Mouse (Mus musculus) urinary bladder, postnatal 25 days (tissue): ENCODE data around the gene Ubxn2a.

Experiments
- DNase-seq: peaks from one replicate; pipeline ENCODE4 v3.0.0; 2022; ENCODE audit warnings: low spot score

Gene Ubxn2a

DNA sequence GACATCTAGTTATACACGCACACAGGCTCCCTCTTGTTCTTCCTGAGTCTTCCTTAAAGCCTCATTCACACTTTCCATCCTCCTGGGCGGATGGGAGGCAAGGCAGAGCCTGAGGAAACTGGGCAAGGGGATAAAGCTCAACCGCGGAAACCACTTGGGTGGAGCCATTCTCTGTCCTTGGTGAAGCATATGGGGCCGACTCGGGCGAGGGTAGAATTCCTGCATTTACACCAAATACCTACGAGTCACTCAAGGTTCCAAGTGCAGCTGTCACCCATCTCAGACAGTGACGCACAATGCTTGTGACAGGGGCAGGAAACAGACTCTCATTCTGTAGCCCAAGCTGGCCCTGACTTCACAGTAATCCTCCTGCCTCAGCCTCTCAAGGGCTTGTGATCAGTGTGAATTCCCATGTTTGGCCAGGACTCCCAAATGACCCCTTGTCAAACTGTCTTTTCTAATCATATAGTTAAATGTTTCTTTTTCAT is 29.2 kb downstream of the Ubxn2a start:
- DNase-seq, result no peak

DNA sequence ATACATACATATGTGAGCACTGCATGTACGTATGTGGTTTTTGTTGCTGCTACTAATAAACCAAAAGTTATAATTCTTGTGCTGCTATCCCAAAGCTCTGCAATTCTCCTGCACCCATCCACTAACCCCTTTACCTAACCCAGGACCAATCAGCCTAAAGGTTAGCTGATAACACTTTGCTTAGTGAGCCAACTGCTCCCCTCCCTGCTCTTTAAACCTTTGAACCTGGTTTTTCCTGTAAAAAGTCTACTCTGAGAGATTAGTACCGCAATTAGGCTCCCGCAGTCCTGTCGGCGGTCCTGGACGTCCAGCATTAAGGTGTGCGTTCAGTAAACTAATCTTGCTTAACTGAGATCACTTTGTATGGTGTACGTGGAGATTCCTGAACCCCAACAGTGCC is 31.9 kb downstream of the Ubxn2a start:
- DNase-seq, result no peak

DNA sequence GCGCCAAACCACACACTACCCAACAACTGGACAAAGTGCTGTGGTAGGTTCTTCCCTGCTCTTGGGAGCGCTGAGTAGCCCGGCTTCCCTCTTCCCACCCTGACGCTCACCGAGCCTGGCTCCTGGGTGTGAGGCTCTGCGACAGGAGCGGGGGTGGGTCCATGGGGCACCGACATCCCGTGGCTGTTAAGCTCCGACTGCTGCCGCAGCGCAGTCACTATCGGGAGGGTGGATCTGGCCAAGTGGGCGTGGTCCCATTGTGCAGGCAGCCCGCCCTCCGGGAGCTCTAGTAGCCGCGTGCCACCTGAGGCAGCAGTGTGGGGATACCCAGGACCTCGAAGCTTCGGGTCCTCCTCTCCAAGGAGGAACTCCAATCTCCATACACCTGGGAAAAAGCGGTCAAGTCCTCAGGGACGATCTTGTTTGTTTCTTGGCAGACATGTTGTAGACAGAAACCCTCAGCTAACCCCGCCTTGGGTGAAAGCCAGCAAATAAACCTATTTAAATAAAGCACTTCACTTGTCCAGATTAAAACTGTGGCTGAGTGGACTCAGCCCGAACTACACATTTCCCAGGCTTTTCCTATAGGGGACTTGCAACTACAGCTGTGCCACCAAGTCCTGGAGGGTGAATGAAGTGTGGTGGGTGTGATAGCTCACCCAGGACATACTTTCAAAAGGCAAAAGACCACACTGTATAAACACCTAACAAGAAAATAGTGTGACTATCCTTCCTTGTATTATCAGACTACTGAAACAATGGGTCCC is 33.2 kb downstream of the Ubxn2a start, which contains the start of gene Mfsd2b:
Mfsd2b (minus strand) TSS at position 199 of the 767 bp plus-strand sequence.
- peak; percentile 58 for DNase-seq

DNA sequence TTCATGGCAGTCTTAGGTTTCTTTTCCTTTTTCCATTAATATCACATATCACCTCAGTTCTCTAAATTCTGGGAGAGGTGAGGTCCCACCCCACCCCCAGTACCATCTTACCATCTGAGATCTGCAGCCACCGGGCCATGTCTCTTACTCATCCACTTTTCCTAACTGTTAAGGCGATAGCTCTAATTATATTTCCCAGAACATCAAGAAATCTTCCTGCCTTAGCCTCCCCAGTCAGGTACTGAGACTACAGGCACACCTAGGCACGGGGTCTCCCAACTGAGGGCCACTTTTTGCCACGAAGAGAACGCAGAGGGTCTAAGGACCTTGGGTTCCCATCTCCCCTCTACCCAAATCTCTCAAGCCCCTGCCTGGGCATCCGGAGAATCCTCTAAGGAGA is 34.0 kb downstream of the Ubxn2a start:
- no peak for DNase-seq

DNA sequence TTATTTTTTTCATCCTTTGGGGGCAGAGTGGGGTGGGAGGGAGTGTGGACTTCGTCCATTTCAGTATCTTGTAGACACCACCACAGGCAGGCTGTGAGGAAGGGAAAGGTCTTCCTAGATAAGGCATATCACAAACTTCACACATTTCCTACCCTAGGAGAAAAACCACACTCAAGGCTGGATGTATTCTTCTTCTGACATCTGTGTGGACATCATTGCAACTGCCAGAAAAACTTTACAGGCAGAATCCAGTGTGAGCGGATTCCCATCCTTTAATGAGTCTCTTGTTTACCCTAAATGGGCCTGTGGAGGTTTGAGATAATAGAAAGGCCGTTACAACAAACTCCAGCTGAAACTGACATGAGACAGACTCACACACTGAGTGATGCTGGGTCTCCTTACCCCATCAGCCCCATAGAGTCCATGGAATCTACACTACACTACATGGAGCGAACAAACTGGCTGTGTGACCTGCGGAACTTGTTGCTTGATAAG is 34.5 kb downstream of the Ubxn2a start:
- no peak for DNase-seq

DNA sequence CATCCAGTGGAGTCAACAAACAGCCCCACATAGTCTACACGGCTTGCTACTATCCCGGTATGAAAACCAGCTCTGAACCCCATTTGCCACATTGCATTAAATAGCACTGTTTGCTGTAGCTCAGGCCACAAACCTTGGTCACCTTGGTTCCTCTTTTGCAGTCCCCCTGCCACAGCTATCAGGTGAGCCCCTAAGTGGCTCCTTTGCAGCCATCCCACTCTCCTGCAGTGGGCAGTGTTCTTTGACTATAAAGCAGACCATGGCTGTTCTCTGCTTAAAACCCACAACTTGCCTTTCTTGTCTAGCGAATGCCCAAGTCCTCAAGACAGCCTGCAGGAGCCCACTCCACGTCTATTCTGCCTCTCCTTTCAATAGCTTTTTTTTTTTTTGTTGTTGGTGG is 35.2 kb downstream of the Ubxn2a start:
- no peak for DNase-seq

DNA sequence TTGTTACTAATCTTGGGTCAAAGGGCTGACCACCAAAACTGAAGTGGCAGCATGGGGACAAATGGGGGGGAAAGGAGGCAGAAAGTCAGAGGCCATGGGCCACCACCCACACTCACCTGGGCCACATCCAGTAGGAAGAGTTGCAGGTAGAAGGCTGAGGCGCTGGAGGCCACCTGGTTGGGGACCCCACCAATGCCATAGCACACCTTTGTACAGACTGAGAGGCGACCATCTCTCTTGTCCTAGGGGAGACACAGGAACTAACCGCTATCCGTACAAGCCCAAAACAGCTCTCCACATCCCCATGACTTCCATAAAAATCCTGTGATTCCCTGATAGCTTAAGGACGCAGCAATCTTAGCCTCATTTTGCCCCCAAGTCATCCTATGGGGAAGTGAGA is 36.2 kb downstream of the Ubxn2a start:
- DNase-seq, result no peak

DNA sequence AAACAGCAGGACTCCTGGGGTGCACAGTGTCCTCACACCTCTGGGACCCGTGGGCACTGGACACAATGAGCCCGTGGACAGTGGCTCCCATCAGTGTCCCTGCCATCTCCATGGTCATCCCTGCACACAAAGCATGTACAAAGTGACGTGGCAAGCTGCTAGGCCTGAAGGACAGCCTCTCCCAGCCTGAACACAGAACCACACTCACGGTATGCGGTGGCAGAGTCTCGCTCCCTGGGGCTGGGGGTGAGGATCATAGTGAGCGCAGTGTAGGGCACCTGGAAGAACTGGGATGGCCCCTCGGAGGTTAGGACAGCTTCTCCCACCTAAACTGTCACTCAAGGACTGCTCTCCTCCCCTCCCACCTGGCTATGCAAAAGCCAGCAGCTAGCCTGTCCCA is 38.6 kb downstream of the Ubxn2a start:
- no peak for DNase-seq

DNA sequence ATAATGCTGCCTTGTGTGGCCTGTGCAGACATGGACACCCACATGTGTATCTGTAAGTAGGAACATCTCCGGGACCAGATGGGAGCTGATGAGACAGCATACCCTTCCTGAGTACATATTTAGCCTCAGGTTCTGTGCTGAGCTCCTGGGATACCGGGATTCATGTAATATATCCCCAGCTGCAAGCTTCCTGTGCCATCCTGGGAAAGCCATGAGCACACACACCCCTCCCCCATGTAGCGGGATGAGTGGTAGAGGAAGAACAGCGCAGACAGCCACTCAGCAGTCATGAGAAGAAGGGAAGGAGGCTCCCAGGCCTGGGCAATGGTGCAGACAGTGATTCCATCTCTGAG is 43.2 kb downstream of the Ubxn2a start:
- DNase-seq, result no peak

DNA sequence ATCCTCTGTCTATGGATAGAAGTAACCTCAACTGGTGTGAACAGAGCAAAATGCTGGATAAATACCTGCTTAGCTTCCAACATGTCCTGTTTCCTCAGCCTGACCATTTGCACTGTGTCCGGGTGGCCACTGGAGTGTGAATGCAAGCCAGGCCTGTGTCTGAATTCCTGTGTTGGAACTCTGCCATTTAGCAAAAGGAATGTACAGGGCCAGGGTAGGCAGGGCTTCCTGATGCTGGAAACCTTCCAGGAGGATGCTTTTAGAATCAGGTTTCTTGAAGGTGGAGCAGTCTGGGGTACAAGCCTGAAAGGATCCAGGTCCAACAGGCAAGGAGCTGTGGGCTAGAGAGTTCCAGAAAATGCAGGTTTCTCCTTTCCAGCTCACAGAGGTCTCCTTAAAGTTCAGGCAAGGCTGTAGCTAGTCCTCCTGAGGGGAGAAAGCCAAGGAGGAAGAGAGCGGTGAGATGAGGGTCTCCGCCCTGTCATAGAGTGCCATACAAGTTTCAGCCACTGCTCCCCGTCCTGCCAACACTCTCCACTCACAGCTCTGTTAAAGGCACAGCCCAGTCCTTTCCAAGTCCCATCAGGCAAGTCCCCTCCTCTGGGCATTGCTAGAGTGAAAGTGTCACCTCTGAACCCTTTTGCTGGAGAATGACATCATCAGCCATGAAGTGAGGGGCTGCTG is 43.7 kb downstream of the Ubxn2a start:
- no peak for DNase-seq

DNA sequence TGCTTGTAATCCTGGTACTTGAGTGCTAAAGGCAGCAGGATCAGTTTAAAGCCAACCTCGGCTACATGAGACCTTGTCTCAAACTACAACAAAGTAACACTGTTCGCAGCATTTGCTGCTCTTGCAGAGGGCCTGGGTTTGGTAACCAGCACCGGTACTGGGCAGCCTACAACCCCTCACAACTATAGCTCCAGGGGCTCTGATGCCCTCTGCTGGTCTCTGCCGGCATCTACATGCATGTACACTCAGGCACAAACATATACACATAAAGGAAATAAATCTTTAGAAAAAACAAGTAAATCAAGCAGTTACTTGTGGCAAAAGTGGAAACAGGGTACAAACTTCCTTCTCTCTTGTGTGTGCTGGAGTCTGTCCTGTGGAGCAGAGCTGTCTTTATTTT is 44.8 kb downstream of the Ubxn2a start:
- DNase-seq, result no peak

DNA sequence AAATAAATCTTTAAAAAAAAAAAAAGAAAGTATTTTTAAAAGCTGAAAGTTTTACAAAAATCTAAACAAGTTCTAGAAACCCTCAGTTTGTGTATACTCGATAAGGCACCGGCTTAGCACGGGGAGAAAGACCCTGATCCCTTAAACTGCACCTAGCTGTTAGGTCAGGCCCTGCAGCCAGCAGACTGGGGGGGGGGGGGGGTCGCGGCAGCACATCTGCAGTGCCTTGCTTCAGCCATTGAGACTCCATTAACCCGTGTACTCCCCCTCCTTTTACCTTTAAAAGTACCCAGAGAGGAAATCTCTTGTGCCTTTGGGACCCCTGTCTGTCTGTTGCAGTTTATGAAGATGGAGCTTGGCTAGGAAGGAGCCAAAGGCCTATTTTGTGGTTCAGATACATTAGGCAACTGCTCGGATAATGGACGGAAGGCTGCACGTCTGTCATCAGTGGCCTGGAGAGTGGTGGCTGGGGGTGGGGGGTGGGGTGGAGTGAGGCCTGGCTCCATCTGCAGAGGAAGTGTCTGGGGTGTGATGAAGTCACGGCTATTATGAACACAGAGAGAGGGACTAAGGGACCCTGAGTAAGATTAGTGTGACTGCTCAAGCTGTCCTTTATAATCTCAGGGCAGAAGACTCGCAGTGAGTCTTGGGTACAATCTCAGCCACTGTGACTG is 48.1 kb downstream of the Ubxn2a start:
- no peak for DNase-seq

DNA sequence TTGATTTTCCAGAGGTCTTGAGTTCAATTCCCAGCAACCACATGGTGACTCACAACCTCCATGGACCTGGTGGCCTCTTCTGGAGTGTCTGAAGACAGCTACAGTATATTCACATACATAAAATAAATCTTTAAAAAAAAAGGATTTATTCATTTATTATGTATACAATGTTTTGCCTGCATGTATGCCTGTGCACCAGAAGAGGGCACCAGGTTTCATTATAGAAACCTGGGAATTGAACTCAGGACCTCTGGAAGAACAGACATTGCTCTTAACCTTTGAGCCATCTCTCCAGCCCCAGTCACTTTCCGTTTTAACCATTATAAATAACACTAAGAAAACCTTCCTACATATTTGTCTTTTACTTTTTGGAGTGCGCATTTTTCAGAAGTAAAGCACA is 50.7 kb downstream of the Ubxn2a start:
- no peak for DNase-seq

DNA sequence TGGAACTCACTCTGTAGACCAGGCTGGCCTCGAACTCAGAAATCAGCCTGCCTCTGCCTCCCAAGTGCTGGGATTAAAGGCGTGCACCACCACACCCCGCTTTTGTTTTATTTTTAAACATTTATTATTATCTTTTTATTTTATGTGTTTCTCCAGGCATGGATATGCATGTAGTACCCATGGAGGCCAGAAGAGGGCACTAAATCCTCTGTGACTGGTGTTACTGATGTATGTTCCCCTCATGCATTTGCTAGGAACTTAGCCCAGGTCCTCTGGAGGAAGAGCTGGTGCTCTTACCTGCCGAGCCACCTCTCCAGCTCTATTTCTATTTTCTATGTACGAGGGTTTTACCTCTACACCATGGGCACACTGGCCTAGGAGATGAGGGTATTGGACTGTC is 51.3 kb downstream of the Ubxn2a start:
- no peak for DNase-seq

DNA sequence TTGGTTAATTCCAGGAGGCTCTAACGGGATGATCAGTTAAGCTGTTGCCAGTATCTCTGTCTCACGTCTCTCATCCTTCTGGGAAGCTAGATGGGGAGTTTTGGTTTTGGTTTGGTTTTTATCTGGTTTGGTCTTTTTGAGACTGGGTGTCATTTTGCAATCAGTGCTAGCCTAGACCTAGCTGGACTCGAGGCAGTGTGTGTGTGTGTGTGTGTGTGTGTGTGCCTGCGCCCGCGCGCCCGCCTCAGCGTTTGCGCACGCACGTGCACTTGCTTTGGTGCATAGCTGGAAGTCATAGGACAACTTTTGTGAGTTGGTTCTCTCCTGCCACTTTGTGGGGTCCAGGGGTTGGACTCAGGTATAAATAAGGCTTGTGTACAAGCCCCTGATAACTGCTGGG is 63.8 kb downstream of the Ubxn2a start:
- DNase-seq, result peak; percentile 17

DNA sequence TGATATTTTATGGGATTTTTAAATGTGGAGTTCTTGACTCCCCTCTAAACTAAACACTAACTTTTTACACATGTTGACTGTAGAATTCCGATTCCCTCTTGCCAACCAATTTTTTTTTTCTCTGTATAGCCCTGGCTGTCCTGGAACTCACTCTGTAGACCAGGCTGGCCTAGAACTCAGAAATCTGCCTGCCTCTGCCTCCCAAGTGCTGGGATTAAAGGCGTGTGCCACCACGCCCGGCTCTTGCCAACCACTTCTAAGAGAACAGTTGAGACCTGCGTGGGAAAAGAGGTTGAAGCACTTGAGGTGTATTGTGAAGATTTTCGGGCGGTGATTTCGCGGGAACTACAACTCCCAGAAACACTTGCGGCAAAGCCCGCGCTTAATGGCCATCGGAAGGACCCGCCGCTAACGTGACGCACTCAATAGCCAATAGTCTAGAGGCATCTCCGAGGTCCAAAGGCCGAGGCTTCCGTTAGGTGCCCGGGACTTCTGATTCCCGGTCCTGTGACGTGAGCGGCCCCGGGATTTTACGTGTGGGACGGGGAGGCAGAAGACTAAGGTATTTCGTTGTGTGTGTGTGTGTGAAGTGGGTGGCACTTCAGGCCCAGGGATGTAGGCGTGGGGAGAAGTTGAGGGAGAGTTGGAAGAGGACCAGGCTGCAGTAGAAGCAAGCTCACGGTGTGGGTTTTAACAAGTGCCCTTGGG is 64.5 kb downstream of the Ubxn2a start, which contains the start of gene Wdcp:
Wdcp (plus strand) TSS at position 414 of the 708 bp plus-strand sequence.
- peak; percentile 79 for DNase-seq

DNA sequence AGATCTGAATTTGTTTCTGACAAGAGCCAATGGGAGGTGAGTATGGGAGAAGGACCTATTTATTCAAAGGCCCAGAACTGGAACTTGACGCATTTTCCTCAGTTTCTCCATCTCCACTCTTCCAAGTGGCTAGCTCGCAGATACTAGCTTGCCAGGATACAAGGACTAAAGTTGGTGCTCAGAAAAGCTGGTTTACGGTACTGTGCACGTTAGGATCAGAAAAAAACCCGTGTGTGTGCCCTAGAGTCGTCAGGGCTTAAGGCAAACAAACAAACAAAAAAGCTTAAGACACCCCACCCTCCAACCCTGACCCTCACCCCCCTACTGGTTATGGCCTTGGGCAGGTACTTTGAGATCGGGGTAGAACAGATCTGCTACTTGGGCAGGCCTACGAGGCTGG is 65.0 kb downstream of the Ubxn2a start:
- no peak for DNase-seq

DNA sequence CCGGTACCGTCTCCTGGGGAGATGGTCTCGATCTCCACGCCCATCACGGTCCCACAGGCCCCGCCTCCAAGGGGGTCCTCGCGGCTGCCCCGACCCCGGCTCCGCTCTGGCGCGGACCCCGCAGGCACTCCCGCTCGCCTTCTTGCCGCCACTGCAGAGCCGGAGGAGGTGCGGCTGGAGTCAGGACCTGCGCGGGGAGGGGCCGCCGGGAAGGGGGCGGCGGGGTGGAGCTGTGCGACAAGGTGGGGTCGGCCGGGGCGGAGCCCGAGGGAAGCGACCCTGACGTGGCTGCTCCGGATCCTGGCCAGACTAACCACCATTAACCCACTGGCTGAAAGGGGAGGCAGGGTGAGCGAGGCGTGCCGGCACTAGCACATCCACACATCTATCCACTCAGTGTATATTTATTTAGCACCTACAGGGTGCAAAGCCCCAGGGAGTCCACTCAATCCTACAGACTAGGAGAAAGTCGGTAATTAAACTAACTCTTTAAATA is 66.1 kb downstream of the Ubxn2a start, which contains the start of gene Fkbp1b:
Fkbp1b (minus strand) TSS at position 200 of the 496 bp plus-strand sequence.
- DNase-seq, result peak; percentile 25

DNA sequence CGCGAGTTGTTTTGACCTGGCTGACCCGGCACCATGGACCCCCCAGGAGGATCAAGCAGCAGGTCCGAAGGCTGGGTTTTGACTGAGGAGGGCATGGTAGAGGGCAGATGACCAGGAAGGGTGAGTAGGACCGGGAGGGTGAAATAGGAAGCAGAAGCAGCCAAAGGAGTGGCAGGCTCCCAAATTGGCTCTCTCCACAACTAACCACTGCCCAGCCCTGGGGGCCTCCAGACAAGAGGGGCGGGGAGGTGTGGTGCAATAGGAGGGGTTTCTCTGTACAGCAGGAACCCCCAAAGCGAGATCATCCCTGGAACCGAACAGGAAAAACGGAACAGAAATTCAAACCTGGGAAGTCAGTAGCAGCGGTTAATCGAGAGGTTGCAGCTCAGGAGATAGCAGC is 66.8 kb downstream of the Ubxn2a start:
- no peak for DNase-seq

DNA sequence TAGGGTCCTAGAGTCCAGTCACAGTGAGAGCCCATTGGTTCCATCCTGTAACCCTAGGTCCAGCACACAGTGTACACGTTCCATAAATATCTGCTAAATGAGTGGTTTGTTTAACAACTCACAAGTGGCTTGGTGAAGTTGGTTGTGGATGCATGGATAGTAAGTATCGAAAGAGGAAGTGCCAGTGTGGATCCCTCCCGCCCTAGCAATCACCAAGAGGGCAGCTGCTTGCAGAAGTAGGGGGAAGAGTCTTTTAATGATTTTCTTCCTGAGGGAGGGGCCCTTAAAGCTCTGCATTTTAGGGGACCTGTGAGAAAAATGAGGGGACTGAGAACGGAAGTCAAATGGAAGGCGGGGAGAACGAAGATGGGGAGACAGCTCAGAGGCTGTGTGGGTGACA is 67.5 kb downstream of the Ubxn2a start:
- DNase-seq, result no peak

DNA sequence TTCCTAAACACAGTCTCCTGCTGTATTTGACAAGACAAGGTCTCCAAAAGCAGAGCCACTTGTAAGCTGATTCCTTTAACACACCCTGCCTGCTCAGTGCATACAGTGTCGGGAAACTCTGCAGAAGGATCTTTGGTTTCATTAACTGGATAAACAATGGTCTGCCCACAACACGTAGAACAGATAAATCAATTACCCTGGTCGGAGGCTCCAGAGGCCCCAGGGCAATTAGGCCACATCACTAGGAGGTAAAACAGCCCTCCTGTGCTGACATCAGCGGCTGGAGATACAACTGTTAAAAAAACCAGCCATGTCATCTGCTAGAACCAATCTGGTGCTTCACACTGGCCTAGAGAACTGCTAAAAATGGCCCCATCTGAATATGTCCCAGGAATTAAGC is 70.5 kb downstream of the Ubxn2a start:
- DNase-seq, result no peak
